Mouse (Mus musculus) heart, embryonic 15.5 days (tissue): ENCODE data around the gene Olfr362. TPM values are rescaled to one million over a fixed set of nuclear protein-coding genes. Genes with fewer than 3 reads are reported as not detected.
"Not testable (repeated sequence)": the region's sequence is repeated elsewhere in the genome, so short reads cannot be mapped to it uniquely, and the experiment has no call there.

Experiments
- ATAC-seq: fragments of 200-750 bp; cut with Nextera tagmentation; replicated peaks from 2 replicates; pipeline ENCODE4 v1.8.0; 2017; ENCODE audit warnings: low read depth, moderate TSS enrichment; ENCODE audit not compliant: insufficient number of reproducible peaks, insufficient read depth, low FRiP score
- H3K27ac ChIP-seq: fragments of 300-500 bp; sonication (generic); 2 replicates; pipeline ENCODE4 v1.5.1; 2015; ENCODE audit warnings: mild to moderate bottlenecking, inconsistent platforms
- H3K27me3 ChIP-seq: fragments of 300-500 bp; sonication (generic); 2 replicates; pipeline ENCODE4 v1.6.1; 2015; ENCODE audit warnings: inconsistent platforms
- H3K36me3 ChIP-seq: fragments of 300-500 bp; sonication (generic); 2 replicates; pipeline ENCODE4 v1.6.1; 2015; ENCODE audit warnings: mild to moderate bottlenecking, inconsistent platforms
- H3K4me1 ChIP-seq: fragments of 300-500 bp; sonication (generic); replicated peaks from 2 replicates; pipeline ENCODE4 v1.6.1; 2015; ENCODE audit warnings: inconsistent platforms
- H3K4me2 ChIP-seq: fragments of 300-500 bp; sonication (generic); 2 replicates; pipeline ENCODE4 v1.6.1; 2015; ENCODE audit warnings: inconsistent platforms, mild to moderate bottlenecking, moderate library complexity
- H3K4me3 ChIP-seq: fragments of 300-500 bp; sonication (generic); 2 replicates; pipeline ENCODE4 v1.5.1; 2015; ENCODE audit warnings: mild to moderate bottlenecking, inconsistent platforms
- H3K9ac ChIP-seq: fragments of 300-500 bp; sonication (generic); 2 replicates; pipeline ENCODE4 v1.6.1; 2015; ENCODE audit warnings: mild to moderate bottlenecking, inconsistent platforms
- H3K9me3 ChIP-seq: fragments of 300-500 bp; sonication (generic); replicated peaks from 2 replicates; pipeline ENCODE4 v1.6.1; 2016; ENCODE audit warnings: inconsistent platforms
- WGBS: fragments of 180-500 bp; shearing (Covaris S2); methylation state at CpG from one replicate; pipeline ENCODE4 v1.1.7; 2015; ENCODE audit warnings: mixed read lengths; 5-methylcytosine and 5-hydroxymethylcytosine counted together
- polyA plus RNA-seq: library from polyadenylated mRNA; unstranded; fragments of >200 nt; fragmentation: Nextera tagmentation; extraction: Ambion mirVana; gene quantifications from 2 replicates; pipeline ENCODE4 v1.2.1, GENCODE M21; 2015

The Olfr362 gene
- not detected in 2 replicates for polyA plus RNA-seq

DNA sequence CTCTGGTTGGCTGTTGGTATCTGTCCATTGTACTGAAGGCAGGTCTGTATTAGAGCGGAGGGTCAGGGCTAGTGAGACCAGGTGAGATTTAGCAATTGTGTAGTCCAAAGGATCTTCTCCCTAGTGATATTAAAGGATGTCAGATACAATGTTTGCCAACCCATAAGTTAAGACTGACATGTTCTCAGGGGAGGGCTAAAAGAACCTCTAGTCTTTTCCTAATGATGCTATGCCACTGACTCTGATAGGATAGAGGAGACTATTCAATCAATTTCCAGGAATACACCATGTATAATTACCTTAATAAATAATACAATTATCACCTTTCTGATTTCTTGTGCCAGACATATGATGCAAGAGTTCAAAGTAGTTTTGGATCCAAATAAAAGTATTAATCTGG lies at the start of gene Olfr362:
Olfr362 (minus strand) TSS at position 101 of the 400 bp plus-strand sequence.
- 88% methylated on average over 1 of the region's 1 CpGs for WGBS
- no peaks in the 10 kb centered on the region for H3K27me3 ChIP-seq
- no peak within 1 kb of the TSS for H3K27ac ChIP-seq
- H3K4me3 ChIP-seq = no peak within 1 kb of the TSS
- ATAC-seq = no peak
- H3K4me2 ChIP-seq = no peak within 1 kb of the TSS
- no peaks in the 10 kb centered on the region for H3K36me3 ChIP-seq
- no peak within 1 kb of the TSS for H3K9ac ChIP-seq
- H3K4me1 ChIP-seq = no peaks in the 10 kb centered on the region
- H3K9me3 ChIP-seq = peaks cover 16% of the 10 kb centered on the region; the same call in 1 of the 2 replicates

GRCm38 (mm10) chr2:37139022-37139421 lies 21.3 kb upstream of the Olfr362 start, which contains the start of gene Olfr364-ps1:
Gene Olfr364-ps1 (plus strand): TSS chr2:37139322.
- Histone ChIP-seq H3K9me3 (no peaks in the 10 kb centered on the region), H3K36me3 (no peaks in the 10 kb centered on the region), H3K4me3 (no peak within 1 kb of the TSS), H3K27me3 (no peaks in the 10 kb centered on the region), H3K27ac (no peak within 1 kb of the TSS), H3K9ac (no peak within 1 kb of the TSS), H3K4me1 (no peaks in the 10 kb centered on the region), H3K4me2 (no peak within 1 kb of the TSS)
- ATAC-seq = no peak
- WGBS = 78% methylated on average over 3 of the region's 3 CpGs

GRCm38 (mm10) chr2:37089190-37089589 lies 28.5 kb downstream of the Olfr362 start, which contains the start of gene Olfr361:
Gene Olfr361 (minus strand): TSS chr2:37089290.
- H3K4me1 ChIP-seq, H3K9me3 ChIP-seq, ATAC-seq, H3K27ac ChIP-seq, H3K36me3 ChIP-seq, H3K4me2 ChIP-seq, H3K4me3 ChIP-seq, H3K9ac ChIP-seq, H3K27me3 ChIP-seq: not testable (repeated sequence)
- WGBS = 47% methylated on average over 1 of the region's 1 CpGs

GRCm38 (mm10) chr2:37065446-37065845 lies 52.3 kb downstream of the Olfr362 start, which contains the start of gene Olfr360:
Gene Olfr360 (plus strand): TSS chr2:37065746.
- Histone ChIP-seq H3K27ac (no peak within 1 kb of the TSS), H3K4me1 (no peaks in the 10 kb centered on the region), H3K4me3 (no peak within 1 kb of the TSS), H3K36me3 (no peaks in the 10 kb centered on the region), H3K4me2 (no peak within 1 kb of the TSS), H3K27me3 (no peaks in the 10 kb centered on the region), H3K9me3 (no peaks in the 10 kb centered on the region), H3K9ac (no peak within 1 kb of the TSS)
- ATAC-seq = no peak

Other genes with a start within 250 kb of the Olfr362 start
- not detected in 2 replicates for gene Olfr352, start 249.4 kb downstream of the Olfr362 start, polyA plus RNA-seq
- not detected in 2 replicates for gene Olfr353, start 225.0 kb downstream of the Olfr362 start, polyA plus RNA-seq
- gene Olfr354, start 212.2 kb downstream of the Olfr362 start, polyA plus RNA-seq = not detected in 2 replicates
- gene Olfr355, start 189.0 kb downstream of the Olfr362 start, polyA plus RNA-seq = not detected in 2 replicates
- not detected in 2 replicates for gene Olfr356, start 180.8 kb downstream of the Olfr362 start, polyA plus RNA-seq
- not detected in 2 replicates for gene Olfr357, start 124.1 kb downstream of the Olfr362 start, polyA plus RNA-seq
- gene Olfr358, start 108.6 kb downstream of the Olfr362 start, polyA plus RNA-seq = not detected in 2 replicates
- not detected in 2 replicates for gene Olfr360, start 52.2 kb downstream of the Olfr362 start, polyA plus RNA-seq
- gene Olfr361, start 28.6 kb downstream of the Olfr362 start, polyA plus RNA-seq = not detected in 2 replicates
- gene Olfr364-ps1, start 21.4 kb upstream of the Olfr362 start, polyA plus RNA-seq = not detected in 2 replicates
- gene Olfr365, start 70.3 kb upstream of the Olfr362 start, polyA plus RNA-seq = not detected in 2 replicates
- gene Olfr366, start 93.7 kb upstream of the Olfr362 start, polyA plus RNA-seq = not detected in 2 replicates
- gene Olfr368, start 208.6 kb upstream of the Olfr362 start, polyA plus RNA-seq = not detected in 2 replicates
- gene Pdcl, start 241.4 kb upstream of the Olfr362 start, polyA plus RNA-seq = 30.3 and 31.6 TPM in 2 replicates